Mouse (Mus musculus) midbrain, embryonic 15.5 days (tissue): Measurements from ENCODE around the gene Dvl3. TPM values are rescaled to one million over a fixed set of nuclear protein-coding genes. Genes with fewer than 3 reads are reported as not detected.

Experiments used
- ATAC-seq: fragments of 200-750 bp; cut with Nextera tagmentation; replicated peaks from 2 replicates; pipeline ENCODE4 v1.8.0; 2017; ENCODE audit warnings: moderate TSS enrichment
- H3K27ac ChIP-seq: fragments of 300-500 bp; sonication (generic); 2 replicates; pipeline ENCODE4 v1.5.1; 2015; ENCODE audit warnings: mild to moderate bottlenecking, inconsistent platforms
- H3K27me3 ChIP-seq: fragments of 300-500 bp; sonication (generic); replicated peaks from 2 replicates; pipeline ENCODE4 v1.6.1; 2015; ENCODE audit warnings: inconsistent platforms
- H3K36me3 ChIP-seq: fragments of 300-500 bp; sonication (generic); replicated peaks from 2 replicates; pipeline ENCODE4 v1.6.1; 2015; ENCODE audit warnings: inconsistent platforms
- H3K4me1 ChIP-seq: fragments of 300-500 bp; sonication (generic); 2 replicates; pipeline ENCODE4 v1.6.1; 2015; ENCODE audit warnings: inconsistent platforms
- H3K4me2 ChIP-seq: fragments of 300-500 bp; sonication (generic); 2 replicates; pipeline ENCODE4 v1.6.1; 2015; ENCODE audit warnings: inconsistent platforms, mild to moderate bottlenecking, moderate library complexity
- H3K4me3 ChIP-seq: fragments of 300-500 bp; sonication (generic); 2 replicates; pipeline ENCODE4 v1.5.1; 2015; ENCODE audit warnings: mild to moderate bottlenecking, inconsistent platforms
- H3K9ac ChIP-seq: fragments of 300-500 bp; sonication (generic); 2 replicates; pipeline ENCODE4 v1.6.1; 2015; ENCODE audit warnings: mild to moderate bottlenecking, inconsistent platforms
- H3K9me3 ChIP-seq: fragments of 300-500 bp; sonication (generic); 2 replicates; pipeline ENCODE4 v1.6.1; 2016; ENCODE audit warnings: inconsistent platforms
- WGBS: fragments of 180-500 bp; shearing (Covaris S2); methylation state at CpG from one replicate; pipeline ENCODE4 v1.1.7; 2015; ENCODE audit warnings: mixed read lengths; 5-methylcytosine and 5-hydroxymethylcytosine counted together
- polyA plus RNA-seq: library from polyadenylated mRNA; unstranded; fragments of >200 nt; fragmentation: Nextera tagmentation; extraction: Ambion mirVana; gene quantifications from 2 replicates; pipeline ENCODE4 v1.2.1, GENCODE M21; 2015

Dvl3 gene
- polyA plus RNA-seq, 1 experiment from 2014 or later = 43.8 TPM

DNA sequence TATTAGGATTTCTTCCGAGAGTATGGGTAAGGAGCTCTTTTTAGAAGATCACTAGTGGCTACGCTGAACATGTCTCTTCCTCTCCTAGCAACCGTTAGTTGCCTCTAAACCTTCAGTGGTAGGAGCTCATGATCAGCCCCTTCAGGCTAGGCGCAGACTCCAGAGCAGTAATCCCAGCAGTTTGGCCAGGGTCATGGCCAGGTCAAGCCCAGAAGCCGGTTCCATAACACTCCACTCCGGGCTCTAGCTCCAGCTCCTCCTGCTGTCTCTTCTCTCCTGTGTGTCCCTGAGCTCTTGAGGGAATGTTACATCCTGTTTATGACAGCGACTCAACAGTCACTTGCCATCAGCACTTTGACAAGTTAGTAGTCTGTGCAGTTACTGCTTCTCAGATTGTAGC, 40.6 kb downstream of the Dvl3 start:
- Histone ChIP-seq H3K9ac (no peak overlapping the region), H3K4me1 (no peaks in the 10 kb centered on the region), H3K27ac (no peak overlapping the region), H3K4me2 (no peak overlapping the region), H3K27me3 (no peaks in the 10 kb centered on the region), H3K9me3 (no peaks in the 10 kb centered on the region), H3K4me3 (no peak overlapping the region), H3K36me3 (peaks cover 53% of the 10 kb centered on the region)
- 77% methylated on average over 7 of the region's 7 CpGs for WGBS
- ATAC-seq = no peak

DNA sequence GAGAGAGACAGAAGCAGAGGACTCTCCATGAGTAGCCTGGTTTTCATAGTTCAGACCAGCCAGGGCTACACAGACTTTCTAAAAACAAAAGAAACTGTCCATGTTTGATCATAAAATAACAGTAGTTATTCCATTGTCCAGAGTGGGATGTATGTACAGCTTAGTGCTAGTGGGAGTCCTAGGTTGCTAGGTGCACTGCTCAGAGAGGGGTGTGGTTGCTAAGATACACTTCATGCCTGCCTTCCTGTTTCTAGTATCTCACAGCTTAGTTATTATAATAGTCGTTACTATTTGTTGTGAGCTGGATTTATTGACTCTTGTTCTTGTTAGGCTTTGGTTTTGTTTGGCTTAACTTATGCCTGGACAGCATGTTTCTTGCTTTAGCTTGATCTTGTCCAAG, 48.3 kb downstream of the Dvl3 start:
- H3K4me2 ChIP-seq = no peak overlapping the region
- H3K9ac ChIP-seq = no peak overlapping the region
- H3K9me3 ChIP-seq = no peaks in the 10 kb centered on the region
- H3K36me3 ChIP-seq = peaks cover 6% of the 10 kb centered on the region
- 39% methylated on average over 1 of the region's 1 CpGs for WGBS
- no peaks in the 10 kb centered on the region for H3K27me3 ChIP-seq
- H3K27ac ChIP-seq = no peak overlapping the region
- H3K4me1 ChIP-seq = no peaks in the 10 kb centered on the region
- ATAC-seq = no peak
- no peak overlapping the region for H3K4me3 ChIP-seq

Other genes starting within 250 kb of the Dvl3 start
- 66.0 and 66.9 TPM in 2 replicates for gene Parl, start 214.6 kb upstream of the Dvl3 start, polyA plus RNA-seq
- not detected in 2 replicates for gene Cyp2ab1, start 191.6 kb upstream of the Dvl3 start, polyA plus RNA-seq
- 165 and 182 TPM in 2 replicates for gene Abcc5, start 90.6 kb upstream of the Dvl3 start, polyA plus RNA-seq
- 96.2 and 100 TPM in 2 replicates for gene Eif2b5, start 18.2 kb upstream of the Dvl3 start, polyA plus RNA-seq
- 1,259 and 1,287 TPM in 2 replicates for gene Ap2m1, start 18.5 kb downstream of the Dvl3 start, polyA plus RNA-seq
- 85.8 and 86.2 TPM in 2 replicates for gene Abcf3, start 31.6 kb downstream of the Dvl3 start, polyA plus RNA-seq
- 20.4 and 24.0 TPM in 2 replicates for gene Vwa5b2, start 72.5 kb downstream of the Dvl3 start, polyA plus RNA-seq
- 8.5 and 10.4 TPM in 2 replicates for gene Eef1akmt4, start 94.6 kb downstream of the Dvl3 start, polyA plus RNA-seq
- 0.21 TPM in 1 of 2 replicates, not detected in the other for gene Gm49333, start 94.6 kb downstream of the Dvl3 start, polyA plus RNA-seq
- gene Alg3, start 94.8 kb downstream of the Dvl3 start, polyA plus RNA-seq = 40.8 and 42.9 TPM in 2 replicates
- gene Camk2n2, start 104.3 kb downstream of the Dvl3 start, polyA plus RNA-seq = 33.5 and 35.8 TPM in 2 replicates
- gene Ece2, start 112.8 kb downstream of the Dvl3 start, polyA plus RNA-seq = 17.1 and 19.9 TPM in 2 replicates
- gene Psmd2, start 134.7 kb downstream of the Dvl3 start, polyA plus RNA-seq = 355 and 359 TPM in 2 replicates
- 146 and 148 TPM in 2 replicates for gene Eif4g1, start 151.3 kb downstream of the Dvl3 start, polyA plus RNA-seq
- 58.1 and 58.5 TPM in 2 replicates for gene Fam131a, start 176.3 kb downstream of the Dvl3 start, polyA plus RNA-seq
- gene Polr2h, start 200.7 kb downstream of the Dvl3 start, polyA plus RNA-seq = 82.3 and 90.6 TPM in 2 replicates
- 33.7 and 33.8 TPM in 2 replicates for gene Clcn2, start 200.8 kb downstream of the Dvl3 start, polyA plus RNA-seq
- 5.6 and 5.7 TPM in 2 replicates for gene Chrd, start 216.1 kb downstream of the Dvl3 start, polyA plus RNA-seq
- gene Thpo, start 217.5 kb downstream of the Dvl3 start, polyA plus RNA-seq = 1.3 and 1.7 TPM in 2 replicates